Mouse (Mus musculus): ENCODE data around the gene Raver2.

DNA sequence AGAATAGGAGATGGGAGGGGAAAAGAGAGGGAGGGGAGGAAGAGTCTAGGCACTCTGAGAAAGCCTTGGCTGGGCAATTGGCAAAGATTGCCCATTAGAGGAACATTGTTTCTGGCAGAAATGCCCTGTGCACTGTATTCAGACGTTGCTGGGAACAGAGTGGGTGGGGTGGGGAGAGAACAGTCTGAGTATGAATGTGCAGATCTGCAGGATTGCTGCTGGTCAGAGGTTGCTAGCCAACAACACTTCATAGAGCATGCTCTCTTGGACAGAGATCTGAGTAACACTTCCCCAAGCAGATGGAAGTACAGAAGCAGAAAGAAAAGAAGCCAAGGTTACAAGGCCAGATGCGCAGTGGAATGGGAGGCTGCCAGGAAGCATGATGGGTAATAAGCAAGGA, 6.6 kb upstream of the Raver2 start:
- TF ChIP-seq ELF1 (IDR thresholded peaks at IDR 0.05; ENCODE audit: low read depth, low read length) (no peak), RCOR1 (conservative IDR thresholded peaks at IDR 0.05; ENCODE audit: low read depth, low read length) (no peak), CTCF (conservative IDR thresholded peaks at IDR 0.05 in 1 of 2, IDR thresholded peaks at IDR 0.05 in 1 of 2; ENCODE audit: low read depth in 2 of 2, low read length in 2 of 2) (no peak), CHD1 (IDR thresholded peaks at IDR 0.05; ENCODE audit: low read depth, low read length) (no peak), MAFK (IDR thresholded peaks at IDR 0.05; ENCODE audit: insufficient replicate concordance, low read length) (no peak), USF1 (IDR thresholded peaks at IDR 0.05; ENCODE audit: low read depth, low read length) (no peak), POLR2A (IDR thresholded peaks at IDR 0.05; ENCODE audit: low read depth, low read length) (no peak), MAZ (IDR thresholded peaks at IDR 0.05; ENCODE audit: low read depth, low read length) (no peak), POLR2AphosphoS2 (IDR thresholded peaks at IDR 0.05; ENCODE audit: low read depth, low read length) (no peak), BHLHE40 (IDR thresholded peaks at IDR 0.05; ENCODE audit: low read depth, low read length) (no peak), JUND (conservative IDR thresholded peaks at IDR 0.05; ENCODE audit: low read depth, low read length) (no peak)
